ENCODE assay signal across 8 mouse cellular contexts in the genomic region with DNA sequence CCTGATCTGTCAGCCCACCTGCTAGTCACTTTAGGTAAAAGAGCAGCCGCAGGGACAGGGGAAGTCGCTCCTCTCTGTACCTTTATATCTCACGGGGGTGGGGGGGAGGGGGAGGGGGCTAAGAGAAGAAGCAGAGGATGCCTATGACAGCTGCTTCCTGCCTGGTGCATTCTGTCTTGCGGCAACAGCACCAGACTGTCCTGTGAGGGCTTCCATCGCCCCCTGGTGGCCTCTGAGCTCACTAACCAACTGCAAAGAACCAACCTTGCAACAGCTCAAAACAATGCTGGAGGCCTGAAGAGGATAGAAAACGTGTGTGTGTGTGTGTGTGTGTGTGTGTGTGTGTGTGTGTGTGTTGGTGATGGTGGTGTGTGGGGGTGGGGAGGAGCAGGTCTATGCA. TPM values are rescaled to one million over a fixed set of nuclear protein-coding genes. Genes with fewer than 3 reads are reported as not detected.
DNase-seq lines count a peak whose midpoint lies in the region; ATAC-seq and TF ChIP-seq lines count a peak whose summit lies in the region.

No protein-coding gene starts in this region.

- DNase-seq in CD4-positive, CD25-positive, alpha-beta regulatory T cell, adult 2 months (ENCODE audit: low read depth, low spot score) = peak; percentile 95
- peak; percentile 78 for DNase-seq in kidney, postnatal 14 days
- peak; percentile 81 for DNase-seq in stomach, postnatal 0 days (ENCODE audit: low spot score)

- no peak for TF ChIP-seq POLR2A in bone marrow, adult 2 months (IDR thresholded peaks at IDR 0.05; ENCODE audit: borderline replicate concordance, control insufficient read depth, low read depth, low read length)
- no peak for TF ChIP-seq POLR2A in embryonic fibroblast, embryonic 13.5 days (IDR thresholded peaks at IDR 0.05; ENCODE audit: low read depth, low read length)

- H3K27ac ChIP-seq in bone marrow, adult 2 months (ENCODE audit: control insufficient read depth, insufficient read depth, low read depth, low read length, poor library complexity) = no peak overlapping the region
- H3K27ac ChIP-seq in embryonic fibroblast, embryonic 13.5 days (ENCODE audit: insufficient read depth, low read length) = no peak overlapping the region
- H3K27ac ChIP-seq in heart, embryonic 14.5 days (replicated peaks in 1 of 2; ENCODE audit: control insufficient read depth in 1 of 2, insufficient read depth in 1 of 2, low read depth in 2 of 2, low read length in 2 of 2) = no peak overlapping the region
- no peak overlapping the region for H3K27ac ChIP-seq in liver, embryonic 16.5 days (ENCODE audit: low read length)
- H3K27ac ChIP-seq in neural tube, embryonic 13.5 days (replicated peaks) = no peak overlapping the region
- H3K27ac ChIP-seq in stomach, postnatal 0 days (replicated peaks) = no peak overlapping the region

- WGBS in bone marrow, adult 2 months = 10% methylated on average over 6 of the region's 6 CpGs
- 2% methylated on average over 5 of the region's 6 CpGs for WGBS in heart, embryonic 14.5 days
- WGBS in liver, embryonic 16.5 days (ENCODE audit: insufficient replicate concordance) = 3% methylated on average over 6 of the region's 6 CpGs
- WGBS in neural tube, embryonic 13.5 days = 15% methylated on average over 6 of the region's 6 CpGs
- WGBS in stomach, postnatal 0 days = 9% methylated on average over 6 of the region's 6 CpGs

- H3K4me1 ChIP-seq in bone marrow, adult 2 months (ENCODE audit: control insufficient read depth, insufficient read depth, low read length) = no peaks in the 10 kb centered on the region
- no peaks in the 10 kb centered on the region for H3K4me1 ChIP-seq in embryonic fibroblast, embryonic 13.5 days (ENCODE audit: control insufficient read depth, insufficient read depth, low read length)
- H3K4me1 ChIP-seq in heart, embryonic 14.5 days (ENCODE audit: control insufficient read depth in 2 of 2, insufficient read depth in 2 of 2, low read length in 2 of 2) = no peaks in the 10 kb centered on the region
- H3K4me1 ChIP-seq in liver, embryonic 16.5 days (ENCODE audit: control insufficient read depth, low read depth, low read length) = no peaks in the 10 kb centered on the region
- no peaks in the 10 kb centered on the region for H3K4me1 ChIP-seq in neural tube, embryonic 13.5 days (replicated peaks)
- H3K4me1 ChIP-seq in stomach, postnatal 0 days (replicated peaks; ENCODE audit: control insufficient read depth, insufficient read depth) = no peaks in the 10 kb centered on the region

- peak; percentile 48; the same call in 1 of the 2 replicates for ATAC-seq in heart, embryonic 14.5 days (ENCODE audit: insufficient number of reproducible peaks, insufficient read depth, low FRiP score, low read depth)
- ATAC-seq in liver, embryonic 16.5 days (ENCODE audit: low read depth) = 0 out of 2 replicates have a peak, but pooled peaks have one; percentile 50
- peak; percentile 74 for ATAC-seq in neural tube, embryonic 13.5 days (ENCODE audit: low read depth)
- peak; percentile 84 for ATAC-seq in stomach, postnatal 0 days (ENCODE audit: low FRiP score, low TSS enrichment)

- no peak overlapping the region for H3K4me3 ChIP-seq in bone marrow, adult 2 months (replicated peaks; ENCODE audit: control insufficient read depth, low read depth, low read length)
- no peak overlapping the region for H3K4me3 ChIP-seq in embryonic fibroblast, embryonic 13.5 days (ENCODE audit: insufficient read depth, low read length)
- H3K4me3 ChIP-seq in heart, embryonic 14.5 days (ENCODE audit: control insufficient read depth in 1 of 2, insufficient read depth in 1 of 2, low read depth in 1 of 2, low read length in 2 of 2) = no peak overlapping the region
- no peak overlapping the region for H3K4me3 ChIP-seq in liver, embryonic 16.5 days (ENCODE audit: low read depth, low read length)
- no peak overlapping the region for H3K4me3 ChIP-seq in neural tube, embryonic 13.5 days
- H3K4me3 ChIP-seq in stomach, postnatal 0 days (ENCODE audit: low read depth, low read length) = no peak overlapping the region

- H3K4me2 ChIP-seq in heart, embryonic 14.5 days (ENCODE audit: low read length) = no peak overlapping the region
- no peak overlapping the region for H3K4me2 ChIP-seq in liver, embryonic 16.5 days (ENCODE audit: low read depth, low read length)
- no peak overlapping the region for H3K4me2 ChIP-seq in neural tube, embryonic 13.5 days
- H3K4me2 ChIP-seq in stomach, postnatal 0 days (replicated peaks; ENCODE audit: low read depth) = no peak overlapping the region

- H3K36me3 ChIP-seq in heart, embryonic 14.5 days (ENCODE audit: control insufficient read depth, insufficient read depth, low read length) = 0 out of 2 replicates have a peak, but pooled peaks cover 4% of the 10 kb centered on the region
- H3K36me3 ChIP-seq in liver, embryonic 16.5 days (ENCODE audit: control insufficient read depth, insufficient read depth) = no peaks in the 10 kb centered on the region
- H3K36me3 ChIP-seq in neural tube, embryonic 13.5 days = peaks cover 91% of the 10 kb centered on the region
- H3K36me3 ChIP-seq in stomach, postnatal 0 days (ENCODE audit: control insufficient read depth, insufficient read depth, low read length) = no peaks in the 10 kb centered on the region

- H3K27me3 ChIP-seq in heart, embryonic 14.5 days (ENCODE audit: control insufficient read depth, insufficient read depth, low read length) = no peaks in the 10 kb centered on the region
- H3K27me3 ChIP-seq in liver, embryonic 16.5 days (ENCODE audit: control insufficient read depth, insufficient read depth, low read depth, low read length) = no peaks in the 10 kb centered on the region
- no peaks in the 10 kb centered on the region for H3K27me3 ChIP-seq in neural tube, embryonic 13.5 days
- no peaks in the 10 kb centered on the region for H3K27me3 ChIP-seq in stomach, postnatal 0 days (ENCODE audit: control insufficient read depth, insufficient read depth, low read length)

- no peaks in the 10 kb centered on the region for H3K9me3 ChIP-seq in heart, embryonic 14.5 days (ENCODE audit: control insufficient read depth, low read length)
- H3K9me3 ChIP-seq in liver, embryonic 16.5 days (replicated peaks; ENCODE audit: control insufficient read depth, low read length) = no peaks in the 10 kb centered on the region
- H3K9me3 ChIP-seq in neural tube, embryonic 13.5 days = no peaks in the 10 kb centered on the region
- H3K9me3 ChIP-seq in stomach, postnatal 0 days (ENCODE audit: control insufficient read depth, low read length) = no peaks in the 10 kb centered on the region

- no peak overlapping the region for H3K9ac ChIP-seq in heart, embryonic 14.5 days (ENCODE audit: low read length)
- H3K9ac ChIP-seq in liver, embryonic 16.5 days (ENCODE audit: low read depth, low read length) = no peak overlapping the region
- no peak overlapping the region for H3K9ac ChIP-seq in neural tube, embryonic 13.5 days
- H3K9ac ChIP-seq in stomach, postnatal 0 days (ENCODE audit: low read length) = no peak overlapping the region

- TF ChIP-seq EP300 in stomach, postnatal 0 days (optimal IDR thresholded peaks at IDR 0.05) = no peak

- peak; percentile 94 for TF ChIP-seq CTCF in bone marrow, adult 2 months (IDR thresholded peaks at IDR 0.05; ENCODE audit: control insufficient read depth, insufficient read depth, low read length)
- TF ChIP-seq CTCF in embryonic fibroblast, embryonic 13.5 days (IDR thresholded peaks at IDR 0.05; ENCODE audit: borderline replicate concordance, insufficient read depth, low read length) = peak; percentile 92
- TF ChIP-seq CTCF in stomach, postnatal 0 days (IDR thresholded peaks at IDR 0.05; ENCODE audit: low read depth) = peak; percentile 89

RNA-seq across cellular contexts. Expression of a gene that starts 37.4 kb away (rescaled TPM):
- 13.4 and 32.6 TPM in 2 replicates for polyA plus RNA-seq in bone marrow, adult 2 months (2011; ENCODE audit: insufficient read depth, insufficient read length, low replicate concordance, missing spikeins)
- polyA plus RNA-seq in embryonic fibroblast, embryonic 13.5 days (2011; ENCODE audit: insufficient read length, low read depth, missing spikeins) = 0.92 and 1.0 TPM in 2 replicates
- 8.9 TPM in 2 replicates for polyA plus RNA-seq in heart, embryonic 14.5 days (2014; fragmentation: Nextera tagmentation; extraction: Ambion mirVana)
- polyA plus RNA-seq in liver, embryonic 16.5 days (2015; fragmentation: Nextera tagmentation; extraction: Ambion mirVana) = 4.6 and 5.7 TPM in 2 replicates
- polyA plus RNA-seq in neural tube, embryonic 13.5 days (2015; fragmentation: Nextera tagmentation; extraction: Ambion mirVana) = 84.9 and 89.1 TPM in 2 replicates
- 2.8 and 3.0 TPM in 2 replicates for polyA plus RNA-seq in stomach, postnatal 0 days (2015; fragmentation: Nextera tagmentation; extraction: Ambion mirVana)

RNA-seq across cellular contexts. Expression of a gene that starts 40.0 kb away (rescaled TPM):
- polyA plus RNA-seq in bone marrow, adult 2 months (2011; ENCODE audit: insufficient read depth, insufficient read length, low replicate concordance, missing spikeins) = not detected in 2 replicates
- not detected in 2 replicates for polyA plus RNA-seq in embryonic fibroblast, embryonic 13.5 days (2011; ENCODE audit: insufficient read length, low read depth, missing spikeins)
- polyA plus RNA-seq in heart, embryonic 14.5 days (2014; fragmentation: Nextera tagmentation; extraction: Ambion mirVana) = 0.08 and 0.13 TPM in 2 replicates
- not detected in 2 replicates for polyA plus RNA-seq in liver, embryonic 16.5 days (2015; fragmentation: Nextera tagmentation; extraction: Ambion mirVana)
- polyA plus RNA-seq in neural tube, embryonic 13.5 days (2015; fragmentation: Nextera tagmentation; extraction: Ambion mirVana) = 0.46 and 0.84 TPM in 2 replicates
- polyA plus RNA-seq in stomach, postnatal 0 days (2015; fragmentation: Nextera tagmentation; extraction: Ambion mirVana) = 6.9 and 8.2 TPM in 2 replicates
